Mouse (Mus musculus): Measurements from ENCODE around the gene Gck.

The Gck gene

DNA sequence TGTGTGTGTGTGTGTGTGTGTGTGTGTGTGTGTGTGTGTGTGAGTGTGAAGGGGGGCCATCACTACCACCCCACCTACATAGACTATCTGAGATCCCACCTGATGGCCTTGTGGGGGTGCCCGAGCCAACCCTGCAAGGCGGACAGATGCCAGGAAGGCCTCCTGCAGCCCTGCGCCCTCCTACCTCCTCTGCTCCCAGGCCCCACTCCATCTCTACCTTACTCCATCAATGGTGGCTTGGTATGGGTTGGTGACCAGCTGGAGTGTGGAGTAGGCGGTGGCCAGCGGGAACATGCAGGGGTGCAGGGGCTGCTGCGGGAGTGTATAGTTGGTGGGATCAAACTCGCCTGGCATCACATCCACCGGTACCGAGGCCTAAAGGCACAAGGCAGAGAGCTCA is 76.7 kb downstream of the Gck start:
- no peak for DNase-seq (ENCODE audit: low read depth)

DNA sequence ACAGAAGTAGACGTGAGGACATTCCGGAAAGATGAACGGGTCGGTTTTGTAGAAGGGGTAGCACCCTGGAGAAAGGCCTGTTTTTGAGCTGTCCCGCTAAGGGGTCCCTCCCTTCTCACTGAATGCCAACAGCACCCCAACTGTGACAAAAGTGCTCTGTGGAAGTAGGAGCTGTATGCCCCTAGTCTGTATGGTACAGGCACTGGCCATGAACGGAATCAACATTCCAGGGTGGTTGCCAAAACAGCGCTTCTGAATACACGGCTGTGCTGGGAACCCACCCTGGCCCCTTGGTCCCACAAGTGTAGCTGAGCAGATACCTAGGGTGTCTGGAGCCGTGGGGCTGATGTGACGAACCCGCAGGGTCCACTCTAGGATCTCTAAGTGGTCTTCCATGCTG is 77.2 kb downstream of the Gck start:
- DNase-seq (ENCODE audit: low read depth) = no peak

DNA sequence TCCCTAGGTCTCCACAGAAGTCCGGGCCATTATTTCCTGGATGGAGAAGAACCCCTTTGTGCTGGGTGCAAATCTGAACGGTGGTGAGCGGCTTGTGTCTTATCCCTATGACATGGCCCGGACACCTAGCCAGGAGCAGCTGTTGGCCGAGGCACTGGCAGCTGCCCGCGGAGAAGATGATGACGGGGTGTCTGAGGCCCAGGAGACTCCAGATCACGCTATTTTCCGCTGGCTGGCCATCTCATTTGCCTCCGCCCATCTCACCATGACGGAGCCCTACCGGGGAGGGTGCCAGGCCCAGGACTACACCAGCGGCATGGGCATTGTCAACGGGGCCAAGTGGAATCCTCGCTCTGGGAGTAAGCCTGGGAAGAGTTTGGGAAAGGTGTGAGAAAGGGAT is 79.8 kb downstream of the Gck start:
- DNase-seq (ENCODE audit: low read depth) = no peak

DNA sequence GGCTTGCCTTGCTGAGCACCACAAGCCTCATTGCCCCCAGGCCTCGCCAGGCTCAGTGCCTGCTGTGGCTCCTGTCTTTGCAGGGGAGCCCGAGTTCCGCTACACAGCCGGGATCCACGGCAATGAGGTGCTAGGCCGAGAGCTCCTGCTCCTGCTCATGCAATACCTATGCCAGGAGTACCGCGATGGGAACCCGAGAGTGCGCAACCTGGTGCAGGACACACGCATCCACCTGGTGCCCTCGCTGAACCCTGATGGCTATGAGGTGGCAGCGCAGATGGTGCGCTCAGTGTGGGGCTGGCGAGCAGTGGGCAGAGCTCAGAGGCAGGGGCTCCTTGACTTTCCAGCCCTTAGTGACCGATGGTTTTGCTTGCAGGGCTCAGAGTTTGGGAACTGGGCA is 80.5 kb downstream of the Gck start:
- no peak for DNase-seq (ENCODE audit: low read depth)

DNA sequence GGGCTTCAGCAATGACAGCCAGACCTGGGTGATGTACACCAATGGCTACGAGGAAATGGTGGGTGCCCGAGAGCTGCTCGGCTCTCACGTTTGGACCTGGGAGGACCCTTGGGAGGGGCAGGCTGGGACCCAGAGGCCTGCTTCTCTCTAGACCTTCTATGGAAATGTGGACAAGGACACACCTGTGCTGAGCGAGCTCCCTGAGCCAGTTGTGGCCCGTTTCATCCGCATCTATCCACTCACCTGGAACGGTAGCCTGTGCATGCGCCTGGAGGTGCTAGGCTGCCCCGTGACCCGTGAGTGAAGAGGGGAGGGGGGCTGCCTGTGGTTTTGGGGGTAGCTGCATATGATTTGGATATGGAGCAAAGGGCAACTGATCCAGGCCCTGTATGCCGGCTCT is 81.6 kb downstream of the Gck start:
- no peak for DNase-seq (ENCODE audit: low read depth)

DNA sequence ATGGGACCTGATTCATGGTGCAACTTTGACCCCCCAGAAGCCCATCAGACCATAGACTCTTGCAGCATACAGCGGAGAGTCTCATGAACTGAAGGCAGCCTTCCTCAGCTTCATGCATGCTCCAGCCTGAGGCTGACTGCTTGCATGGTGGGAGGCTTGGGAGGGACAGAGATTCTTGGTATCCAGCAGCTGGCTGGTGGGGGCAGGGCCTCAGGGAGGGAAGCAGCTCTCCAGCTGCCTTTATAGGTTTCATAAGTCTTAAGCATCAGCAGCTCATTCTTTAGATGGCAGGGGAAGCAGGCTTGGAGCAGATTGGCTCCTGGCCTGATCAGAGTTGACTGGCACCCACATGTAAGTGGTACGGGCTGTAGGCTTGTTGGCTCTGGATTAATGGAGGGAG is 82.7 kb downstream of the Gck start:
- DNase-seq (ENCODE audit: low read depth) = no peak

DNA sequence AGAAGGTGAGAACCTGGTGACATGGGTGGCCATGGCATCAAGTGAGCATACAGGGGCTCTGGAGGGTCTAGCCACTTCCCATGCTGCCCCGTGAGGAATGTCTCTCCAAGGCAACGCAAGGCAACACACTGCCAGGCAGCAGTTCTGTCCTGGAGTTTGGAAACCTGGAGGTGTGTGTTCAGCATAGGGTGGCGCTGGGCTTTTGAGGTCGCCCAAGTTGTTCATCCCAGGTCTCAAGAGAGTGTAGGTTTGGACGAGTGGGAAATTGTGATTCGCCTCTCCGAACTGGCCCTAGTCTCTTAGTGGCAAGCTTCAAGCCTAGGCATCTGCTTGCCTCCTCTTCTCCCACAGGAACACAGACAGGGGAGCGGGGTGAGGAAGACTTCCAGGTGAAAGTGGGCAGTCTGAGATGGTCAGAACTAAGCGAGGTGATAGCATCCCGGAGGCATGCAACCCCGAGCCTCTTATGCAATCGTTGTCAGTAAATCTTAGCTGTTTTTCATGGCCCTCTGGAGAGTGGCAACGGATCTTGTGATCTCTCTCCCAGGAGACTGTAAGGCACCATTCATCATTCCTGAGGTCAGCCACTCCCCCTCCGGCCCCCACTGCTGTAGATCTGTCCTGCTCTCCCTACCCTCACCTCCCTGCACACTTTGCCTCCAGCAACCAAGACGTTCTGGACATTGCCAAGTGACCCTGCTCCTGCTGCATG is 87.3 kb downstream of the Gck start:
- DNase-seq (ENCODE audit: low read depth) = no peak

DNA sequence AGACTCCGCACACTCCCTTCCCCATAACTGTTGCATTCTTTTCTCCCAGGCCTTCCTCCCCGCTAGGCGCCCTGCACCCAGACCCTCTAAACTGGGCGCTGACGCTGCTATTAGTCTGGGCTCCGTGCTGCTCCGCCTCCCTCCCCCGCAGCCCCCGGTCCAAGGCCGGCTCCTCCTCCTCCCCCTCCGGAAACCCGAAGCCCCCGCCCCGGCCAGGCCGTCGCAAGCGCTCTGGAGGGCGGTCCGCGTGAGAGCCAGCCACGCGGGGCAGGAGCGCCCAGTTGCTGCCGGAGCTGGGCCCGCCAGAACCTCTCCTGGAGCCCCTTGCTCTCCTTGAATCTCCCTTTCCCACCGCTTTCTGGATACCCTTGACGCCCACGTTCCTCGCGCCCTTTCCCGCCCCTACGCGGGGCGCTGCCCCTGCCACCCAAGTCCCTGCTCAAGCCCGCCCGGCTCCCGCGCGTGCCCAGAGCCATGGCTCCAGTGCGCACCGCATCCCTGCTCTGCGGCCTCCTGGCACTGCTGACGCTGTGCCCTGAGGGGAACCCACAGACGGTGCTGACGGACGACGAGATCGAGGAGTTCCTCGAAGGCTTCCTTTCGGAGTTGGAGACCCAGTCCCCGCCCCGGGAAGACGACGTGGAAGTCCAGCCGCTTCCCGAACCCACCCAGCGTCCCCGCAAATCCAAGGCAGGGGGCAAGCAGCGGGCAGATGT is 88.0 kb downstream of the Gck start, which contains the start of gene Aebp1:
TSS of gene Aebp1 (plus strand) at position 270 of the 716 bp plus-strand sequence.
- no peak for DNase-seq (ENCODE audit: low read depth)

DNA sequence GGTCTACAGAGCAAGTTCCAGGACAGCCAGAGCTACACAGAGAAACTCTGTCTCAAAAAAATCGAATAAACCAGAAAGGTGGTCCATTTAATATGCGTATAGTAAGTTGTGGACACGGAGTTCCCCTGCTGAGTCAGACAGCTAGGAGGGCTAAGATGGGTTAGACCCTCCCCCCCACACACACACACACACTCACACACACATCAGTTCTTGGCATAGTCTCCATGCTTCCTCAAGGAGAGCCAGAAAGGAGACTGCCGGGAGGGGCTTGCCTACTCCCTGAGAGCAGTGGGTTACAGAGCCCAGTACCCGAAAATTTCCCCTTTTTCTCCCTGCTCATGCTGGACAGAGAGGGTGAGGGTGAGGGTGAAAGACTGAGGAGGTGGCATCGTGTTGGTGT is 89.2 kb downstream of the Gck start:
- no peak for DNase-seq (ENCODE audit: low read depth)

DNA sequence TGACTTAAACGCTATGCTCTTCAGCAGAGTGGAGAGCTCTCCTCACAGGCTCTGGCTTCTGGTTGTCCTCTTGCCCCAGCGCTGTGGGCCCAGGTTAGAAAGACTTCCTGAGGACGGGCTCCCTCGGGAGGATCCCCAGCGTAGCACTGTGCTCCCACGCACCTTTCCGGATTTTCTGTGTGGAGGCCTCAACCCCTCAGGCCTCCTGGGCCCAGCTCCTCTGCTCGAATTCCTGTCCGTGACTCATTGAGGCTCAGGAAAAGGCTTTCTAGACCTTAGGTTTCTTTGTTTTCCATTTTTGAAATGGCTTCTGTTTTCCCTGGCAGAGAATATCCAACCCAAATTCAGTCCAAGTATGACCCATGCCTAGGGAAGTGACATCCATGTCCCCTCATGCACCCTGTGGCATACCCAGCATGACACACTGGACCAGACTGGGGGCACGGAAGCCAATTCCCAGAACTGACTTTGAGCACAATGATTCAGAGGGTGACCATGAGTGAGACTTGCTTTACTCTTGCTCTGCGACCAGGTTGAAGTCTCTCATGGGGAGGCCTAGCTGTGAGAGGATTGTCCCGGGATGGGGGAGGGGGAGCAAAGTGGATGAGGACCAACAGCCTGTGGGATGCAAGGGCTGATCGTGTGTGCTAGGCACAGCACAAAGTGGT is 89.9 kb downstream of the Gck start:
- no peak for DNase-seq (ENCODE audit: low read depth)

DNA sequence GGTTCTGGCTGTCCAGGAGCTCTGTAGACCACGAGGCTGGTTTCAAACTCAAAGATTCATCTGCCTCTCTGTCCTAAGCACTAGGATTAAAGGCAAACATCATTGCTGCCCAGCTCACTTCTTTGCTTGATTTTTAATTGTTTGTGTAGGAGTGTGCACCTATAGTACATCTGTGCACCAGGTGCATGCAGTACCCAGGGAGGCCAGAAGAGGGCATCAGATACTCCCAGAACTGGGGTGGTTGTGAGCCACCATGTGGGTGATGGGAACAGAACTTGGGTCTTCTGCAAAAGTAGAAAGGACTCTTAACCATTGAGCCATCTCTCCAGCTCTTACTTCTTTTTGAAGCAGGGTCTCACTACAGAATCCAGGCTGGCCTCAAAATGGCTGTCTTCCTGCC is 91.2 kb downstream of the Gck start:
- DNase-seq (ENCODE audit: low read depth) = no peak

DNA sequence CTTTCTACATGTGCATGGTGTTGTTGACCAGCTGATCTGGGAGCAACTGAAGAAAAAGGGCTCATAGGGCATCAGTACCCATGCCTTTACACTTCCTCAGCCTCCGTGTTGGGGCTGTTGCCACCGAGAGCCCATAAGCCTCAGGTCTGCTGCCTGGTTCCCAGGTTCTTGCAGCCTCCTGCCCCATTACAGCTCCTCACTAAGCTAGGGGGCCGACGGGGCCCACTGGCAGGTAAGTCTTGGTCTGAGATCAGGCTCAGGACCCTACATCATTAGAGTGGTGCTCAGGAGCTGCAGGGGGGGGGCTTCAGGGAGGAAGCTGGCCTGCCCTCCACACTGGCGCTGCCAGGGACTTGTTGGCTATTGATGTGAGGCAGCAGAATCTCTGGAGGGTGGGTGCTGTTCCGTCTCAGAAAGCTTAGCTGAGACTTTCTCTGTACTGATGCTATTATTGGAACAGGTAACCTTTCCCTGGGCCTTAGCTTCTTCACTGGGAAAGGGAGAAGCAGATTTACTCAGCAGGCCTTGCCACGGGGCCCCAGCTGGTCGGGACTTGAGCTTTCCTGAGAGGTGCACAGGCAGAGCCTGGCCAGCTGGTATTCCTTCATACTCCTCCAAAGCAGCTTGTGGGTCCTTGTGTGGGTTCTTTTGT is 93.3 kb downstream of the Gck start:
- no peak for DNase-seq (ENCODE audit: low read depth)

DNA sequence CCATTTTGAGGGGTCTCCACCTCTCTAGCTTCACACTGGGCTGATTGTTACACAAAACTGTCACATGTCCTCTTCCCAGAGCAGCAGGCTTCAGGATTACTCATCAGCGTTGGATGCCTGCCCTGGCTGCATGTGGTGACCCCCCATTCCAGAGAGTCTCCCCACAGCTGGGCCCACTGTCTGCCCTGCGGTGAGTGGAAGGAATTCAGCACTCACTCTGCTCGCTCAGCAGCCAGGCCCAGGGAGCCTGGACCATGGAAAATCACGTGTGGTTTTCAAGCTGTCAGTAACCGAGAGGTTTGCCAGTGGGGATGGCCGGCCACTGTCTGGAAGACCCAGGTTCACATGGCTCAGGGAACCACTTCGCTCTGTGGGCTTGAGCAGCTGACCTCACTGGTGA is 94.0 kb downstream of the Gck start:
- no peak for DNase-seq (ENCODE audit: low read depth)

DNA sequence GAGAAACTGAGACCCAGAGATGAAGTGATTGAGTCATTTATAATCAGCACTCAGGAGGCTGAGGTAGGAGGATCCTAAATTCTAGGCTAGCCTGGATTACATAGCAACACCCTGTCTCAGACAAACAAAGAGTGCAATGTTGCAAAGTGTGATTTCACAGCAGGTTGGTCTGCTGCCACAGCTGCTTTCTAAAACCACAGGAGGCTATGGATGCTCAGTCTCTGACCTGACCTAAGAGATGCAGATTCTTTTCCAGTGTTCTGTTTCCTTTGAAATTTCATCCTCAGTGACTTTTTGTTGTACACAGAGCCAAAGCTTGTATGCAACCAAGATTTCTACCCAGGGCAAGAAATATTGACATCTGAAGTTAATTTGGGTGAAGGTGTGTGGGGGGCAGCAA is 94.4 kb downstream of the Gck start:
- no peak for DNase-seq (ENCODE audit: low read depth)

DNA sequence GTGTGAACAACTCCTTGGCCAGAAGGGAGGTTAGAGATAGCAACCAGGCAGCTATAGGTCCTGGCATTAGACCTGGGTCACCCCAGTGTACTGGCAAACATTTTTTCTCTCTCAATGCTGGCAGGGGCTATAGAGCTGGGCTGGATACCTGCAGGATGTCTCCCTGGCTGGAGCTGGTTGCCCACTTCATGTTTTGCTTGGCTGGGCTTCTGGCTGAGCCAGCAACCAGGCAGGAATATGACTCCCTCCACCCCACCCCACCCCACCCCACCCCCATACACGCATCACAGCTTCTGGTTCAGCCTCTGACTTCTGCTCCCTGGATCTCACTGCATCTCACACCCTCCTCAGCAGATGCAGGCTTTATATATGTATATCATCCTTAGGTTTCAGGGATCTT is 97.6 kb downstream of the Gck start:
- DNase-seq (ENCODE audit: low read depth) = no peak

DNA sequence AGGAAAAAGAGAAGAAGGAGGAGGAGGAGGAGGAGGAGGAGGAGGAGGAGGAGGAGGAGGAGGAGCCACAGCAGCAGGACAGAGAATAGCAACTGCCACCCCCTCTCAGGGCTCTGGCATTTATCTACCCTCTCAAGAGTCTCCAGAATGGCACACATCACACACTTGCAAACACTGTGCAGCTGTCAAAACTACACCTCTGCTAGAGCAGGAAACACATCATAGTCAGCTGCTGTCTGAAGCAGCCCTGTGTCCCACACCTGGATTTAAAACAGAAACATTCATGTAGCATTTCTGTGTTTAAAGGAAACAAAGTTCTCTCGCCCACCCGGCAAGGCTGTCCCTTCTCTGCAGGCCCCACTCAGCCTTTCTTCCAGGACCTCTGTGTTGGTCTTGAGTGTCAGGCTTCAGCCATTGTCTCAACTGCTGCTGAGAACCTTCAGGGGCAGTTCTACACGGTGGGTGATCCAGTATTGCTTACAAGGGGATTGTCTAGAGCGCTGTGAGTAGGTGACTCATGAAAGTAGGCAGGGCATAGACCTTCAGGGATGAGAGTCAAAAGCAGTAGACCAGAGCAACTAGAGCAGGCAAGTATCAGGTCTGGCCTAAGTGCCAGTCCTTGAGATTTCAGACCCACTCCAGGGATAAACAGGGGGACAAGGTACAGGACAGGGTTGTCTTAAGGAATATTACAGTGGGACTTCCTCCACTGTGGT is 98.7 kb downstream of the Gck start:
- no peak for DNase-seq (ENCODE audit: low read depth)

All from c-Kit-positive CD71-negative TER-119-negative erythroid progenitor cells, embryonic 14.5 days (primary cell).